Mouse (Mus musculus): Measurements from ENCODE around the gene Chchd3. TPM values are rescaled to one million over a fixed set of nuclear protein-coding genes. Genes with fewer than 3 reads are reported as not detected.

The Chchd3 gene
- polyA plus RNA-seq, 1 experiment, result 98.7 TPM

DNA sequence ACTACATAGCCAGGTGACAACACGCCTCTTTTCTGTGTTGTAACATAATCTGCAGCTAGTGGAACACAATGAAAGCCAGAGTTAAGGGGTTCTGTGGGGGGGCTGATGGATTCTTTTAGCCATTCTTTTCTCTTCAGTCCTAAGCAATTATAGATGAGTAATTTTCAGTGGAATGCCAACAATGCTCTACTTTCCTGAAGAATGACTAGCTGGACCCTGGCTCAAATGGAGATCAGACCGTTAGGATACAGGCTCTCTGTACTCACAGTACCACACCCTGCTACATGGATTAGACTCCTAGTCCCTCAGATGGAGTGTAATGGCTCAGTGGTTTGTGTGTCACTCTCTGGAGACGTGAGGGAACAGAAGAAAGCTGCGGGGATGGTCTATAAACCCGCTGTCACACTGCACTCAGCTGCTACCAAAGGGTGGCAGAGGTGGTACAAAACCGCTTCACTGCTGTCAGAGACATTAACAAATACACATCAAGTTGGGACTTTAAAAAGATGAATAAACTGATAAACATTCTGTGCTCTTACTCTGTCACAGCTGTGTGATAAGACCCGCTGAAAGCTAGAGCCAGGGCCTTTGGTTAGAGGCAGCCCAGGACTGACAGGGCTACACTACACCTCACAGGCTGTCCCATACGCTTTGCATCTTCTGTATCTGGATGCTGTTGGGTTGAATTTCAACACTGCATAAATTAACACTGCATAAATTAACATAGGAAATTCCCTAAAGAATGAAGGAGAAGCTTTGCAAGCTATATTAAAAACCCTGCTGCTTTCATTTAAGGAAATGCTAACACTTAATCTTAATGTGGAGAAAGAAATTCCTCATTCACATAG, 264.2 kb downstream of the Chchd3 start:
- Histone ChIP-seq H3K4me3 (ENCODE audit: insufficient read depth, low read depth, low read length) (no peak overlapping the region), H3K4me1 (ENCODE audit: control insufficient read depth, insufficient read depth, low read length) (no peaks in the 10 kb centered on the region), H3K27me3 (replicated peaks; ENCODE audit: control insufficient read depth, insufficient read depth, low read length) (no peaks in the 10 kb centered on the region), H3K27ac (ENCODE audit: insufficient read depth, low read depth, low read length) (no peak overlapping the region), H3K36me3 (ENCODE audit: control insufficient read depth, insufficient read depth, low read length) (no peaks in the 10 kb centered on the region; the same call in 1 of the 2 replicates)
- no peak for DNase-seq
- TF ChIP-seq POLR2A (IDR thresholded peaks at IDR 0.05; ENCODE audit: low read depth, low read length), result no peak
- TF ChIP-seq CTCF (conservative IDR thresholded peaks at IDR 0.05; ENCODE audit: insufficient read depth, insufficient read length, low read depth, low read length), result no peak
- WGBS, result 72% methylated on average over 8 of the region's 8 CpGs

DNA sequence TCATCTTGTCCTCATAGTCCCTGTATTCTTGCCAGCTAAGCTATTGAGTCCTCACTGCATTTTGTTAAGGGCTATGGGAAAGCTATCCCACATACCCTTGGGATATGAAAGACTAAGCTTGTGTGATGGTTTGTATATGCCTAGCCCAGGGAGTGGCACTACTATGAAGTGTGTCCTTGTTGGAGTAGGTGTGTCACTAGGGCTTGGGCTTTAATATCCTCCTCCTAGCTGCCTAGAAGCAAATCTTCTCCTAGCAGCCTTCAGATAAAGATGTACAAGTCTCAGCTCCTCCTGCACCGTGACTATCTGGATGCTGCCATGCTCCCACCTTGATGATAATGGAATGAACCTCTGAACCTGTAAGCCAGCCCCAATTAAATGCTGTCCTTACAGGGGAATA, 266.5 kb downstream of the Chchd3 start:
- WGBS, result 97% methylated on average over 1 of the region's 1 CpGs
- Histone ChIP-seq H3K27ac (ENCODE audit: insufficient read depth, low read depth, low read length) (no peak overlapping the region), H3K27me3 (replicated peaks; ENCODE audit: control insufficient read depth, insufficient read depth, low read length) (no peaks in the 10 kb centered on the region), H3K4me1 (ENCODE audit: control insufficient read depth, insufficient read depth, low read length) (no peaks in the 10 kb centered on the region), H3K4me3 (ENCODE audit: insufficient read depth, low read depth, low read length) (no peak overlapping the region), H3K36me3 (ENCODE audit: control insufficient read depth, insufficient read depth, low read length) (no peaks in the 10 kb centered on the region; the same call in 1 of the 2 replicates)
- DNase-seq, result no peak
- TF ChIP-seq POLR2A (IDR thresholded peaks at IDR 0.05; ENCODE audit: low read depth, low read length) (no peak), CTCF (conservative IDR thresholded peaks at IDR 0.05; ENCODE audit: insufficient read depth, insufficient read length, low read depth, low read length) (no peak)

DNA sequence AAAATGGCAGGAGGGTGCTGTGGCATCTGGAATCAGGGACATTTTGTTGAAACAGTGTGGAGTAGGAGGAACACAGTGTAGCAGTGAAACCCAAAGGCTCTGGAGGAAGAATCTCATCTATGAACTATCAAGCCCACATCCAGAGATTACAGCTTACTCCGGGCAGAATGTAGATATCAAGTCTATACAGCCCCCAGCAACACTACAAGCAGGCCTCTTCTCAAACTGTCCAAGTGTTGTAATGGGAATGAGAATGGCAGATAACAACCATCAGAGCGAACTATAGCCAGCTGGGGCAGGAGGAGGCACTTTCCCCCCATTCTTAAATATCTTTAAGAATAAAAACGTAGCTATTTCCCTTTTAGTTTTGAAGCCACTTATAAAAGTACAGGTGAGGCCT, 266.9 kb downstream of the Chchd3 start:
- no peak overlapping the region for H3K4me3 ChIP-seq (ENCODE audit: insufficient read depth, low read depth, low read length)
- no peak overlapping the region for H3K27ac ChIP-seq (ENCODE audit: insufficient read depth, low read depth, low read length)
- no peak for TF ChIP-seq CTCF (conservative IDR thresholded peaks at IDR 0.05; ENCODE audit: insufficient read depth, insufficient read length, low read depth, low read length)
- TF ChIP-seq POLR2A (IDR thresholded peaks at IDR 0.05; ENCODE audit: low read depth, low read length), result no peak
- 97% methylated on average over 3 of the region's 3 CpGs for WGBS
- H3K27me3 ChIP-seq (replicated peaks; ENCODE audit: control insufficient read depth, insufficient read depth, low read length), result no peaks in the 10 kb centered on the region
- no peaks in the 10 kb centered on the region for H3K4me1 ChIP-seq (ENCODE audit: control insufficient read depth, insufficient read depth, low read length)
- no peak for DNase-seq
- no peaks in the 10 kb centered on the region; the same call in 1 of the 2 replicates for H3K36me3 ChIP-seq (ENCODE audit: control insufficient read depth, insufficient read depth, low read length)

DNA sequence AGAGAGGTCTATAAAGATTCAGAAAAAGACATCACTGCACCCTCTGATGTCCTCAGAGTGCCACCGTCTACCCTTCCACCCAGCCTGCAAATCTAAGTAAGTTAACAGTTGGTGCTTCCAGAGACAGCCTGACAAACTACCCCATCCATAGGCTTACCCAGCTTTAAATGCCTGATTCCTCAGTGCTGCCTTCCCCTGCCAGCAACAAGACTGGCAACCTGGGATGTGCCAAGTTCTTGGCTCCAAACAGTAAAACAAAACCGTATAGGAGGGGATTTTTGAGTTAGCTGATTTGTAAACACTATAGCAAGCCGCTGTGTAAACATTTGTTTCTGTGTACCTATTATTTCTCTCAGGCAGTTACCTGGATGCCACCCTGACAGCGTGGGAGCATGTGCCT, 269.6 kb downstream of the Chchd3 start:
- Histone ChIP-seq H3K4me3 (ENCODE audit: insufficient read depth, low read depth, low read length) (no peak overlapping the region), H3K27ac (ENCODE audit: insufficient read depth, low read depth, low read length) (no peak overlapping the region), H3K36me3 (ENCODE audit: control insufficient read depth, insufficient read depth, low read length) (no peaks in the 10 kb centered on the region), H3K4me1 (ENCODE audit: control insufficient read depth, insufficient read depth, low read length) (no peaks in the 10 kb centered on the region), H3K27me3 (replicated peaks; ENCODE audit: control insufficient read depth, insufficient read depth, low read length) (no peaks in the 10 kb centered on the region)
- 76% methylated on average over 4 of the region's 4 CpGs for WGBS
- TF ChIP-seq POLR2A (IDR thresholded peaks at IDR 0.05; ENCODE audit: low read depth, low read length) (no peak), CTCF (conservative IDR thresholded peaks at IDR 0.05; ENCODE audit: insufficient read depth, insufficient read length, low read depth, low read length) (no peak)
- no peak for DNase-seq

DNA sequence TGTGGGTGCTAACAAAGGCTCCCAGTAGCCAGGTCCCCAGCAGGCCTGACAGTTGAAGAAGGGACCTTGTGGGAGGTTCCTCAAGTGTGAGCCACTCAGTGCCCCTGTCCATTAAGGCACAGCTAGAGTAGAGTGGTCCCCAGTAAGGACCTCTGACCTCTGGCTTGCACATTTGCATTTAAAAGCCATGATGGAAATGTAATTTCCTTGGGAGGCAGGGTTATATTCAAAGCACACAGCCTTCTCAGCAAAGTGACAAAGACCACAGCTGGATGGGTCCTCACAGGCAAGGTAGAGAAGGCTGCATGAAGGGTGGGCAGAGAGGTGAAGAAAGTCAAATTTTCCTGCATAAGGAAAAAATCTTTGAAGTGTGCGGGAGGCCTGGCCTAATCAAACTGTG, 272.7 kb downstream of the Chchd3 start:
- Histone ChIP-seq H3K4me1 (ENCODE audit: control insufficient read depth, insufficient read depth, low read length) (no peaks in the 10 kb centered on the region), H3K36me3 (ENCODE audit: control insufficient read depth, insufficient read depth, low read length) (no peaks in the 10 kb centered on the region), H3K27me3 (replicated peaks; ENCODE audit: control insufficient read depth, insufficient read depth, low read length) (no peaks in the 10 kb centered on the region), H3K4me3 (ENCODE audit: insufficient read depth, low read depth, low read length) (no peak overlapping the region), H3K27ac (ENCODE audit: insufficient read depth, low read depth, low read length) (no peak overlapping the region)
- no peak for DNase-seq
- WGBS, result 53% methylated on average over 1 of the region's 1 CpGs
- no peak for TF ChIP-seq CTCF (conservative IDR thresholded peaks at IDR 0.05; ENCODE audit: insufficient read depth, insufficient read length, low read depth, low read length)
- TF ChIP-seq POLR2A (IDR thresholded peaks at IDR 0.05; ENCODE audit: low read depth, low read length), result no peak

DNA sequence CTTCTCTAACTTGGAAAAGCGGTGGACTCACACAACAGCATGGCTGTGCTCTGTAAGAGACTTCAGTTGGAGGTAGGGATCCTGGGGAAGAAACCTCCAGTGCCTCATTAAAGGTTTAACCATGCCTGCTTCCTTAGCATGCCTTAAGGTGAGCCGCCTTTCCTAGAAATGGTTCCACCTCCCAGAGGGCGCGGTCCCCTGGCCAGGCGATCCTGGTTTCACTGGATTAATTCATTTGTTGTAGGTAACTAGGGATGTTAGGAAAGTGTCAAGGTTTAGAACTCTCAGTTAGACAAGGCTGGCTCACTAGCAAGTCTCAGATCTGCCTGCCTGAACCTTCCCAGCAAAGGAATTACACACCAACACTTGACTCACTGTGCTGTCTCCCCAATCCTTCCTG, 273.9 kb downstream of the Chchd3 start:
- Histone ChIP-seq H3K4me3 (ENCODE audit: insufficient read depth, low read depth, low read length) (no peak overlapping the region), H3K27ac (ENCODE audit: insufficient read depth, low read depth, low read length) (no peak overlapping the region), H3K36me3 (ENCODE audit: control insufficient read depth, insufficient read depth, low read length) (no peaks in the 10 kb centered on the region), H3K4me1 (ENCODE audit: control insufficient read depth, insufficient read depth, low read length) (no peaks in the 10 kb centered on the region), H3K27me3 (replicated peaks; ENCODE audit: control insufficient read depth, insufficient read depth, low read length) (no peaks in the 10 kb centered on the region)
- 92% methylated on average over 5 of the region's 5 CpGs for WGBS
- no peak for DNase-seq
- TF ChIP-seq POLR2A (IDR thresholded peaks at IDR 0.05; ENCODE audit: low read depth, low read length), result no peak
- TF ChIP-seq CTCF (conservative IDR thresholded peaks at IDR 0.05; ENCODE audit: insufficient read depth, insufficient read length, low read depth, low read length), result no peak

DNA sequence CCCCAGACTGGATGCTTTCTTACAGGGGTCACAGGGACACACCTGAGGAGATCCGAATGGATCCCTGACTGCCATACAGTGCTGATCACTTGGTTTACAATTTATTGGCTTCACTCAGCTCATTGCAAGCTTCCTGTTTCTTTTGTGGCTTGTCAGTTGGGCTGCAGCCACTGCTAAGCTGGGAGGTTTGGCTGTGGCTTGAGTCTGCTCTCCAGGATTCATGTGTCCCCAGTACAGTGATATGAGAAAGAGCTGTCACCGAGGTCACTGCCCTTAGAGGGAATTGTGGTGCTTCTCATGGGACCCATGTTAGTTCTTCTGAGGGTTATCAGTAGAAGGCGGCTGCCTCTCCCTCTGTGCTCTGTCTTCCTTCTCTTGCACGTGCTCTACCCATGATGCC, 277.0 kb downstream of the Chchd3 start:
- Histone ChIP-seq H3K27me3 (replicated peaks; ENCODE audit: control insufficient read depth, insufficient read depth, low read length) (no peaks in the 10 kb centered on the region), H3K4me3 (ENCODE audit: insufficient read depth, low read depth, low read length) (no peak overlapping the region), H3K36me3 (ENCODE audit: control insufficient read depth, insufficient read depth, low read length) (no peaks in the 10 kb centered on the region), H3K27ac (ENCODE audit: insufficient read depth, low read depth, low read length) (no peak overlapping the region), H3K4me1 (ENCODE audit: control insufficient read depth, insufficient read depth, low read length) (peaks cover 3% of the 10 kb centered on the region; the same call in 1 of the 2 replicates)
- WGBS, result 81% methylated on average over 4 of the region's 4 CpGs
- TF ChIP-seq CTCF (conservative IDR thresholded peaks at IDR 0.05; ENCODE audit: insufficient read depth, insufficient read length, low read depth, low read length), result no peak
- no peak for TF ChIP-seq POLR2A (IDR thresholded peaks at IDR 0.05; ENCODE audit: low read depth, low read length)
- DNase-seq, result no peak

Measured in kidney, adult 2 months (tissue).